Mouse (Mus musculus) bone marrow, adult 2 months (tissue): ENCODE measurements at regions not wholly inside any gene's neighbourhood (a gene's known extent, or its start where the extent isn't known, plus 50 kb on each side); places are given as distances from the start of the nearest gene placed in this dataset.

Experiments
- H3K27ac ChIP-seq: fragments of 200-500 bp; 2 replicates; pipeline ENCODE4 v1.5.1; 2012; ENCODE audit warnings: low read depth, mild to moderate bottlenecking, control low read depth, inconsistent platforms, low read length; ENCODE audit not compliant: control insufficient read depth, poor library complexity, insufficient read depth
- H3K4me1 ChIP-seq: fragments of 200-500 bp; 2 replicates; pipeline ENCODE4 v1.6.1; 2011; ENCODE audit warnings: low read length; ENCODE audit not compliant: control insufficient read depth, insufficient read depth
- H3K4me3 ChIP-seq: fragments of 200-500 bp; replicated peaks from 2 replicates; pipeline ENCODE3; 2011; ENCODE audit warnings: mild to moderate bottlenecking, low read depth, low read length, control low read depth; ENCODE audit not compliant: control insufficient read depth
- CTCF ChIP-seq: fragments of 200-500 bp; IDR thresholded peaks from 2 replicates; pipeline ENCODE4 v1.5.1; 2011; ENCODE audit warnings: low read length, control low read depth; ENCODE audit not compliant: control insufficient read depth, insufficient read depth
- POLR2A ChIP-seq: fragments of 200-500 bp; IDR thresholded peaks from 2 replicates; pipeline ENCODE4 v1.6.1; 2011; ENCODE audit warnings: low read depth, mild to moderate bottlenecking, control low read depth, low read length, borderline replicate concordance; ENCODE audit not compliant: control insufficient read depth
- WGBS: fragments of 180-500 bp; shearing (Covaris S2); methylation state at CpG from one replicate; pipeline ENCODE4 v1.1.7; 2018; 5-methylcytosine and 5-hydroxymethylcytosine counted together

- Histone ChIP-seq H3K4me1 (peaks cover 1% of the 10 kb centered on the region; the same call in 1 of the 2 replicates), H3K4me3 (peak overlapping the region; percentile 69), H3K27ac (peak overlapping the region; percentile 93)
- TF ChIP-seq POLR2A (peak; percentile 92), CTCF (peak; percentile 88)
- 1% methylated on average over 85 of the region's 86 CpGs for WGBS
Observed at GRCm38 (mm10) chr7:73617910-73618757, 76.5 kb upstream of the Chd2 start.

- H3K4me3 ChIP-seq: peak overlapping the region; percentile 66
- no peak for TF ChIP-seq POLR2A
- no peak for TF ChIP-seq CTCF
- H3K4me1 ChIP-seq: peaks cover 1% of the 10 kb centered on the region; the same call in 1 of the 2 replicates
- H3K27ac ChIP-seq: peak overlapping the region; percentile 89
- WGBS: 16% methylated on average over 21 of the region's 21 CpGs
Observed at GRCm38 (mm10) chr7:73616971-73617906, 75.6 kb upstream of the Chd2 start.

GRCm38 (mm10) chr7:73616015-73616414 lies 74.4 kb upstream of the Chd2 start:
- TF ChIP-seq CTCF (no peak), POLR2A (no peak)
- peaks cover 1% of the 10 kb centered on the region; the same call in 1 of the 2 replicates for H3K4me1 ChIP-seq
- no peak overlapping the region for H3K4me3 ChIP-seq
- H3K27ac ChIP-seq: no peak overlapping the region
- WGBS: 87% methylated on average over 11 of the region's 11 CpGs

- Histone ChIP-seq H3K4me1 (peaks cover 1% of the 10 kb centered on the region; the same call in 1 of the 2 replicates), H3K4me3 (no peak overlapping the region), H3K27ac (no peak overlapping the region)
- TF ChIP-seq CTCF (no peak), POLR2A (no peak)
- WGBS: 77% methylated on average over 8 of the region's 8 CpGs
Observed at GRCm38 (mm10) chr7:73614840-73615555, 73.4 kb upstream of the Chd2 start.

- H3K4me1 ChIP-seq: peaks cover 1% of the 10 kb centered on the region; the same call in 1 of the 2 replicates
- TF ChIP-seq POLR2A: no peak
- TF ChIP-seq CTCF: no peak
- H3K27ac ChIP-seq: no peak overlapping the region
- WGBS: 62% methylated on average over 4 of the region's 4 CpGs
- no peak overlapping the region for H3K4me3 ChIP-seq
Observed at GRCm38 (mm10) chr7:73614341-73614740, 72.7 kb upstream of the Chd2 start.

GRCm38 (mm10) chr7:73612752-73613092 lies 71.1 kb upstream of the Chd2 start:
- Histone ChIP-seq H3K4me1 (peaks cover 1% of the 10 kb centered on the region; the same call in 1 of the 2 replicates), H3K27ac (no peak overlapping the region), H3K4me3 (no peak overlapping the region)
- TF ChIP-seq POLR2A (no peak), CTCF (no peak)
- WGBS: 82% methylated on average over 3 of the region's 3 CpGs

- Histone ChIP-seq H3K4me3 (no peak overlapping the region), H3K4me1 (peaks cover 1% of the 10 kb centered on the region; the same call in 1 of the 2 replicates), H3K27ac (no peak overlapping the region)
- no peak for TF ChIP-seq CTCF
- TF ChIP-seq POLR2A: no peak
- 87% methylated on average over 12 of the region's 12 CpGs for WGBS
Observed at GRCm38 (mm10) chr7:73611866-73612751, 70.5 kb upstream of the Chd2 start.

- Histone ChIP-seq H3K27ac (peak overlapping the region; percentile 63; the same call in 1 of the 2 replicates), H3K4me3 (peak overlapping the region; percentile 65), H3K4me1 (peaks cover 2% of the 10 kb centered on the region; the same call in 1 of the 2 replicates)
- no peak for TF ChIP-seq POLR2A
- no peak for TF ChIP-seq CTCF
- WGBS: 3% methylated on average over 5 of the region's 5 CpGs
Observed at GRCm38 (mm10) chr7:73608804-73609275, 67.2 kb upstream of the Chd2 start.
